In the genomic region with DNA sequence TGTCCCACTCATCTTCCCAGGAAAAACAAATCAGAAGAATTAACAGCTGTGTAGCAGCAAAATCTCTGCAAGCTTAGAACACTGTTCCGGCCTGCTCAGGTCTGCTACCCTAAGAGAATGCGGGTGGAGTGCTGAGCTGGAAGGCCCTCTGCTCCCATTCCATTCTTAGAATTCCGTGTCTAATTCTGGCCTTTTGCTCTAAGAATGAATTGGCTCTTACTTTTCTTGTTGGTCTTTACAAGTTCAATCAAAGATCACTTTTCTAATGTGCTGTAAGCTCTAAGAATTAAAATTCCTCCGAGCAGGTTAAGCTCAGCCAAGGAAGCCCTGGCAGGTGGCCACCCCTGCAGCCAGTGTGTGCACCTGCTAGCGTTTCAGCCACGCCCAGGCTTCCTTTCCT, we compare ENCODE assay signal across 11 mouse cellular contexts. TPM values are rescaled to one million over a fixed set of nuclear protein-coding genes. Genes with fewer than 3 reads are reported as not detected.
DNase-seq lines count a peak whose midpoint lies in the region; ATAC-seq and TF ChIP-seq lines count a peak whose summit lies in the region.
"Had no signal": no experiment of that assay in that cellular context is flagged by ENCODE, and none has a peak within 500 bp of the region (broad histone marks: within the 10 kb centered on the region; RNA-seq: fewer than 3 reads in every experiment).

No protein-coding gene starts in this region.

- no peaks in the 10 kb centered on the region for H3K9me3 ChIP-seq in hindbrain, embryonic 10.5 days
- no peaks in the 10 kb centered on the region for H3K9me3 ChIP-seq in hindbrain, embryonic 16.5 days (ENCODE audit: control insufficient read depth, low read length)
- no peaks in the 10 kb centered on the region for H3K9me3 ChIP-seq in kidney, embryonic 16.5 days (ENCODE audit: low read length)
- H3K9me3 ChIP-seq: embryonic facial prominence, embryonic 15.5 days; limb, embryonic 13.5 days had no signal

- H3K4me1 ChIP-seq in hindbrain, embryonic 10.5 days (replicated peaks) = peaks cover 75% of the 10 kb centered on the region
- H3K4me1 ChIP-seq in hindbrain, embryonic 16.5 days (ENCODE audit: control insufficient read depth, insufficient read depth, low read depth, low read length) = peaks cover 9% of the 10 kb centered on the region
- H3K4me1 ChIP-seq in embryonic fibroblast, embryonic 13.5 days (ENCODE audit: control insufficient read depth, insufficient read depth, low read length) = peaks cover 3% of the 10 kb centered on the region; the same call in 1 of the 2 replicates
- peaks cover 14% of the 10 kb centered on the region for H3K4me1 ChIP-seq in kidney, embryonic 16.5 days (ENCODE audit: insufficient read depth, low read length)
- H3K4me1 ChIP-seq: limb, embryonic 13.5 days had no signal

- no peak overlapping the region for H3K4me2 ChIP-seq in hindbrain, embryonic 16.5 days (ENCODE audit: low read length)
- H3K4me2 ChIP-seq in kidney, embryonic 16.5 days (replicated peaks; ENCODE audit: low read depth, low read length) = no peak overlapping the region
- H3K4me2 ChIP-seq: embryonic facial prominence, embryonic 15.5 days; limb, embryonic 13.5 days had no signal

- ATAC-seq in hindbrain, embryonic 16.5 days = no peak
- ATAC-seq in kidney, embryonic 16.5 days (ENCODE audit: low FRiP score, low TSS enrichment) = no peak
- ATAC-seq in CD4-positive, CD25-positive, alpha-beta regulatory T cell, adult 4 months = no peak
- ATAC-seq: intestine, embryonic 16.5 days had no signal

- TF ChIP-seq CTCF in embryonic fibroblast, embryonic 13.5 days (IDR thresholded peaks at IDR 0.05; ENCODE audit: borderline replicate concordance, insufficient read depth, low read length) = no peak

- no peak overlapping the region for H3K4me3 ChIP-seq in hindbrain, embryonic 10.5 days
- H3K4me3 ChIP-seq in hindbrain, embryonic 16.5 days (ENCODE audit: low read length) = no peak overlapping the region
- no peak overlapping the region for H3K4me3 ChIP-seq in embryonic fibroblast, embryonic 13.5 days (ENCODE audit: insufficient read depth, low read length)
- H3K4me3 ChIP-seq in kidney, embryonic 16.5 days (ENCODE audit: low read length) = no peak overlapping the region
- H3K4me3 ChIP-seq: embryonic facial prominence, embryonic 15.5 days; limb, embryonic 13.5 days had no signal

- peak overlapping the region; percentile 86 for H3K27ac ChIP-seq in hindbrain, embryonic 10.5 days
- no peak overlapping the region for H3K27ac ChIP-seq in hindbrain, embryonic 16.5 days (ENCODE audit: low read depth, low read length)
- H3K27ac ChIP-seq in embryonic fibroblast, embryonic 13.5 days (ENCODE audit: insufficient read depth, low read length) = 0 out of 2 replicates have a peak overlapping the region, but pooled peaks have one; percentile 25
- peak overlapping the region; percentile 3; the same call in 1 of the 2 replicates for H3K27ac ChIP-seq in kidney, embryonic 16.5 days (ENCODE audit: low read length)
- H3K27ac ChIP-seq: embryonic facial prominence, embryonic 15.5 days; limb, embryonic 13.5 days had no signal

- WGBS in hindbrain, embryonic 10.5 days = 60% methylated on average over 6 of the region's 6 CpGs
- WGBS in hindbrain, embryonic 16.5 days = 45% methylated on average over 6 of the region's 6 CpGs
- WGBS in kidney, embryonic 16.5 days = 76% methylated on average over 6 of the region's 6 CpGs

- peaks cover 39% of the 10 kb centered on the region for H3K36me3 ChIP-seq in hindbrain, embryonic 10.5 days
- H3K36me3 ChIP-seq in hindbrain, embryonic 16.5 days (ENCODE audit: control insufficient read depth, insufficient read depth, low read length) = 0 out of 2 replicates have a peak, but pooled peaks cover 5% of the 10 kb centered on the region
- H3K36me3 ChIP-seq in kidney, embryonic 16.5 days (ENCODE audit: insufficient read depth, low read length) = peaks cover 13% of the 10 kb centered on the region

- no peak overlapping the region for H3K9ac ChIP-seq in hindbrain, embryonic 16.5 days (ENCODE audit: low read depth, low read length)
- no peak overlapping the region for H3K9ac ChIP-seq in kidney, embryonic 16.5 days (replicated peaks; ENCODE audit: low read length)
- H3K9ac ChIP-seq: embryonic facial prominence, embryonic 15.5 days; forebrain, postnatal 0 days; limb, embryonic 13.5 days had no signal

- no peak for TF ChIP-seq POLR2A in embryonic fibroblast, embryonic 13.5 days (IDR thresholded peaks at IDR 0.05; ENCODE audit: low read depth, low read length)

- DNase-seq in hindbrain, embryonic 10.5 days (ENCODE audit: low spot score) = no peak
- peak; percentile 35 for DNase-seq in ZHBTc4 (ENCODE audit: low read depth, low spot score)
- no peak for DNase-seq in frontal cortex, adult 2 months (ENCODE audit: extremely low spot score in 1 of 2, low spot score in 1 of 2)

- H3K27me3 ChIP-seq in hindbrain, embryonic 10.5 days (ENCODE audit: insufficient read depth, poor library complexity, severe bottlenecking) = peaks cover 10% of the 10 kb centered on the region; the same call in 1 of the 2 replicates
- H3K27me3 ChIP-seq in hindbrain, embryonic 16.5 days (replicated peaks; ENCODE audit: control insufficient read depth, insufficient read depth, low read length) = no peaks in the 10 kb centered on the region
- no peaks in the 10 kb centered on the region for H3K27me3 ChIP-seq in kidney, embryonic 16.5 days (ENCODE audit: insufficient read depth, low read length)
- H3K27me3 ChIP-seq: embryonic facial prominence, embryonic 15.5 days had no signal

RNA-seq across cellular contexts. Expression of a gene that starts 43.3 kb away (rescaled TPM):
- 49.2 and 66.6 TPM in 2 replicates for polyA plus RNA-seq in hindbrain, embryonic 10.5 days (2016; fragmentation: Nextera tagmentation; extraction: Ambion mirVana)
- polyA plus RNA-seq in hindbrain, embryonic 16.5 days (2015; fragmentation: Nextera tagmentation; extraction: Ambion mirVana) = 16.1 and 22.1 TPM in 2 replicates
- polyA plus RNA-seq in embryonic fibroblast, embryonic 13.5 days (2011; ENCODE audit: insufficient read length, low read depth, missing spikeins) = 0.70 TPM in 1 of 2 replicates, not detected in the other
- polyA plus RNA-seq in kidney, embryonic 16.5 days (2015; fragmentation: Nextera tagmentation; extraction: Ambion mirVana) = 0.20 and 0.33 TPM in 2 replicates
- polyA plus RNA-seq in CD4-positive, CD25-positive, alpha-beta regulatory T cell, adult 4 months (2017; shearing (Covaris generic)) = not detected
- polyA plus RNA-seq in frontal cortex, adult 2 months (2012; rRNA removed) = 13.0 and 13.1 TPM in 2 replicates
- polyA plus RNA-seq: intestine, embryonic 16.5 days had no signal
